Mouse (Mus musculus) liver, postnatal 0 days (tissue): Measurements from ENCODE around the gene Fam149b. TPM values are rescaled to one million over a fixed set of nuclear protein-coding genes. Genes with fewer than 3 reads are reported as not detected.
A peak's percentile ranks its signal among the peaks of the same experiment; 100 is the strongest.
"Not testable (repeated sequence)": the region's sequence is repeated elsewhere in the genome, so short reads cannot be mapped to it uniquely, and the experiment has no call there.

ENCODE experiments used
- ATAC-seq: fragments of 200-750 bp; cut with Nextera tagmentation; 2 replicates; pipeline ENCODE4 v1.8.0; 2017; ENCODE audit warnings: mild to moderate bottlenecking, moderate library complexity
- DNase-seq: peaks from one replicate; pipeline ENCODE4 v3.0.0-alpha.2; 2016
- H3K27ac ChIP-seq: fragments of 300-500 bp; sonication (generic); 2 replicates; pipeline ENCODE4 v1.5.1; 2014; ENCODE audit warnings: antibody characterized with exemption, moderate library complexity, mild to moderate bottlenecking, low read depth
- H3K27me3 ChIP-seq: fragments of 300-500 bp; sonication (generic); 2 replicates; pipeline ENCODE4 v1.6.1; 2014; ENCODE audit warnings: low read length, control low read depth, mixed read lengths; ENCODE audit not compliant: insufficient read depth
- H3K36me3 ChIP-seq: fragments of 300-500 bp; sonication (generic); replicated peaks from 2 replicates; pipeline ENCODE4 v1.6.1; 2014; ENCODE audit warnings: mild to moderate bottlenecking, control low read depth, low read length, moderate library complexity, mixed read lengths; ENCODE audit not compliant: insufficient read depth
- H3K4me1 ChIP-seq: fragments of 300-500 bp; sonication (generic); 2 replicates; pipeline ENCODE4 v1.6.1; 2014; ENCODE audit warnings: antibody characterized with exemption, mild to moderate bottlenecking, control low read depth; ENCODE audit not compliant: insufficient read depth
- H3K4me2 ChIP-seq: fragments of 300-500 bp; sonication (generic); 2 replicates; pipeline ENCODE4 v1.6.1; 2014; ENCODE audit warnings: low read depth, mild to moderate bottlenecking, low read length, moderate library complexity, mixed read lengths
- H3K4me3 ChIP-seq: fragments of 300-500 bp; sonication (generic); 2 replicates; pipeline ENCODE4 v1.5.1; 2014; ENCODE audit warnings: low read depth, low read length
- H3K9ac ChIP-seq: fragments of 300-500 bp; sonication (generic); replicated peaks from 2 replicates; pipeline ENCODE4 v1.6.1; 2014; ENCODE audit warnings: mild to moderate bottlenecking, moderate library complexity
- H3K9me3 ChIP-seq: fragments of 300-500 bp; sonication (generic); 2 replicates; pipeline ENCODE4 v1.6.1; 2016; ENCODE audit warnings: mild to moderate bottlenecking, control low read depth, low read length, mixed read lengths
- CTCF ChIP-seq: sonication (generic); IDR thresholded peaks from 2 replicates; pipeline ENCODE4 v1.5.1; 2016; ENCODE audit warnings: antibody characterized with exemption, low read depth
- EP300 ChIP-seq: IDR thresholded peaks from 2 replicates; pipeline ENCODE4 v1.6.1; 2016; ENCODE audit warnings: antibody characterized with exemption, low read depth, mild to moderate bottlenecking
- WGBS: fragments of 180-500 bp; shearing (Covaris S2); extraction: QIAGEN DNeasy Blood & Tissue Kit; methylation state at CpG from one replicate; pipeline ENCODE4 v1.1.7; 2014; ENCODE audit not compliant: insufficient replicate concordance; 5-methylcytosine and 5-hydroxymethylcytosine counted together
- polyA plus RNA-seq: library from polyadenylated mRNA; unstranded; fragments of >200 nt; fragmentation: Nextera tagmentation; extraction: Ambion mirVana; gene quantifications from 2 replicates; pipeline ENCODE4 v1.2.1, GENCODE M21; 2015

Fam149b gene
- polyA plus RNA-seq: 5.4 and 5.7 TPM in 2 replicates

GRCm38 (mm10) chr14:20347991-20348541 is at the start of gene Fam149b, which contains the start of gene Ecd:
Gene Fam149b (plus strand): TSS chr14:20348162.
Gene Ecd (minus strand): TSS chr14:20348121.
- ATAC-seq: peak; percentile 97
- peak; percentile 94 for DNase-seq
- TF ChIP-seq CTCF (peak; percentile 77), EP300 (no peak)
- H3K9me3 ChIP-seq: no peaks in the 10 kb centered on the region
- peak within 1 kb of the TSS; percentile 88 for H3K27ac ChIP-seq
- 2% methylated on average over 40 of the region's 42 CpGs for WGBS
- H3K36me3 ChIP-seq: peaks cover 10% of the 10 kb centered on the region
- H3K4me1 ChIP-seq: peaks cover 18% of the 10 kb centered on the region; the same call in 1 of the 2 replicates
- H3K9ac ChIP-seq: peak within 1 kb of the TSS; percentile 93
- H3K4me2 ChIP-seq: peak within 1 kb of the TSS; percentile 83
- no peaks in the 10 kb centered on the region for H3K27me3 ChIP-seq
- peak within 1 kb of the TSS; percentile 76 for H3K4me3 ChIP-seq

GRCm38 (mm10) chr14:20305085-20305484 is 42.9 kb upstream of the Fam149b start:
- H3K27ac ChIP-seq, H3K4me1 ChIP-seq, H3K4me2 ChIP-seq, H3K4me3 ChIP-seq, H3K27me3 ChIP-seq, DNase-seq, H3K9me3 ChIP-seq, ATAC-seq, H3K9ac ChIP-seq: not testable (repeated sequence)
- peak; percentile 25; the same call in 1 of the 2 replicates for TF ChIP-seq CTCF
- H3K36me3 ChIP-seq: peaks cover 20% of the 10 kb centered on the region
- WGBS: 58% methylated on average over 2 of the region's 2 CpGs

- WGBS: 31% methylated on average over 1 of the region's 1 CpGs
Measured at GRCm38 (mm10) chr14:20315137-20315536, 32.8 kb upstream of the Fam149b start.

GRCm38 (mm10) chr14:20319420-20319819 is 28.5 kb upstream of the Fam149b start:
- no peak for ATAC-seq
- H3K27me3 ChIP-seq: no peaks in the 10 kb centered on the region
- no peak overlapping the region for H3K9ac ChIP-seq
- no peak overlapping the region for H3K4me2 ChIP-seq
- DNase-seq: peak; percentile 61
- 77% methylated on average over 3 of the region's 3 CpGs for WGBS
- H3K4me1 ChIP-seq: no peaks in the 10 kb centered on the region
- H3K36me3 ChIP-seq: peaks cover 44% of the 10 kb centered on the region
- no peak for TF ChIP-seq EP300
- TF ChIP-seq CTCF: peak; percentile 68
- no peak overlapping the region for H3K27ac ChIP-seq
- no peak overlapping the region for H3K4me3 ChIP-seq
- H3K9me3 ChIP-seq: no peaks in the 10 kb centered on the region

More at GRCm38 (mm10) chr14:20315137-20315536, 32.8 kb upstream of the Fam149b start:
- Histone ChIP-seq H3K27me3 (no peaks in the 10 kb centered on the region), H3K27ac (no peak overlapping the region), H3K9ac (no peak overlapping the region), H3K9me3 (no peaks in the 10 kb centered on the region), H3K36me3 (peaks cover 21% of the 10 kb centered on the region), H3K4me3 (no peak overlapping the region), H3K4me1 (no peaks in the 10 kb centered on the region), H3K4me2 (no peak overlapping the region)
- DNase-seq: no peak
- no peak for ATAC-seq
- TF ChIP-seq CTCF: no peak

GRCm38 (mm10) chr14:20324196-20324595 is 23.8 kb upstream of the Fam149b start:
- Histone ChIP-seq H3K4me3 (no peak overlapping the region), H3K4me2 (no peak overlapping the region), H3K9ac (no peak overlapping the region), H3K4me1 (no peaks in the 10 kb centered on the region), H3K27me3 (no peaks in the 10 kb centered on the region), H3K27ac (no peak overlapping the region), H3K36me3 (peaks cover 59% of the 10 kb centered on the region), H3K9me3 (no peaks in the 10 kb centered on the region)
- DNase-seq (no peak), ATAC-seq (no peak)
- no peak for TF ChIP-seq EP300
- no peak for TF ChIP-seq CTCF
- 89% methylated on average over 9 of the region's 9 CpGs for WGBS

- Histone ChIP-seq H3K9ac (no peak overlapping the region), H3K9me3 (no peaks in the 10 kb centered on the region), H3K4me1 (no peaks in the 10 kb centered on the region), H3K4me2 (no peak overlapping the region), H3K4me3 (no peak overlapping the region), H3K36me3 (peaks cover 55% of the 10 kb centered on the region), H3K27ac (no peak overlapping the region), H3K27me3 (no peaks in the 10 kb centered on the region)
- DNase-seq (no peak), ATAC-seq (no peak)
- TF ChIP-seq EP300 (no peak), CTCF (peak; percentile 49)
- 79% methylated on average over 9 of the region's 9 CpGs for WGBS
Measured at GRCm38 (mm10) chr14:20328474-20328873, 19.5 kb upstream of the Fam149b start.
